Mouse (Mus musculus) gonadal fat pad, adult 2 months (tissue): Measurements from ENCODE around the gene Vwa5b1. TPM values are rescaled to one million over a fixed set of nuclear protein-coding genes. Genes with fewer than 3 reads are reported as not detected.

Experiments
- DNase-seq: peaks from one replicate; pipeline ENCODE4 v3.0.0-alpha.2; 2012; ENCODE audit warnings: low read depth
- polyA plus RNA-seq: library from polyadenylated mRNA; depleted of rRNA; stranded (reverse); fragments of >200 nt; gene quantifications from 2 replicates; pipeline ENCODE4 v1.2.3, GENCODE M21; 2012; rRNA removed

Gene Vwa5b1
- 0.04 and 0.25 TPM in 2 replicates for polyA plus RNA-seq

DNA sequence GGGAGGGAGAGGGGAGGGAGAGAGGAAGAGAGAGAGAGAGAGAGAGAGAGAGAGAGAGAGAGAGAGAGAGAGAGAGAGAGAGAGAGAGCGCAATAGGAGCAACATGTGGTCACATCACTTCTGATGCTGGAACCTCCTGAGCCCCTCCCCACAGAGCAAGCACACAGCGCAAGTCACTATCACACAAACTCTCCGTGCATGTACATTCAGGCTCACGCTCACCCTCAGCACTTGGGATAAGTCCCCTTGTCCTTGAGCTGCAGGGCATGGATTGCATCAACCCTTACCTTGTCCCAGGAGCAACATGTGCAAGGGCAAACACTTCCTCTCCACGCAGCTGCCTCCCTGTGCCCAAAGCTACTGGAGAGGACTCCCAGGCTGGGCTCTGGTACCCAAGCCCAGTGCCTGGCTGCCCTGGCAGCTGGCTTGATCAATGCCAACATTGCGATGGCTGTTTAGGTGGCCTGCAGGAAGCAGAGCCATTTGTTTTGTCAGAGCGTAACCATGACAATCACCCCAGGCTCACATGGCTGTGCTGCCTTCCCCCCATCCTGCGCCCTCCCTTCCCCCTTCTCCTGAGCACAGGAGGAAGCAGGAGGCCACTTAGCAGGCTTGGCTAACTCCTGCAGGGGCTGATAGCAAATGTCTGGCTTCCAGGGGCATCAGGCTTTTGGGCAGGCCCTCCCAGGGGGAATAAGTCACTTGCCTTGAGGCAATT is at the start of gene Vwa5b1:
Gene Vwa5b1, minus strand, starts transcription at position 457 of the 718 bp plus-strand sequence.
- no peak for DNase-seq

DNA sequence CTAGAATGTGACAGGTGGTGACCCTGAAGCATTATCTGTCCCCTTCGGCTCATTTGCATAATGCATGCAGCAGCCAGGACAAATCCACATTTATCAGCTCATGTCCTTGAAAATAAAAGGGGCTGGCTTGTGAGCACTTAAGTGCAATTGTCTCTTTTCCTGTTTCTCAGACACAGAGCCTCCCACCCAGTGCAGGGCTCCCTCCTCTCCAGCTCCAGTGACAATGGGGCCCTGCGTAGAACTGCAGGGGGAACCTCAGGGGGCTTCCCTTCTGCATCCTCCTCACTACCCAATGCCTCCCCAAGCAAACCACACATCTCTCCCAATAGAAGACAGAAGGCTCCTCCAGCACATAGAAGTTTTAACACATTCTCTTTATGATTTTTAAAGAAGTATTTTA is 47.1 kb upstream of the Vwa5b1 start:
- no peak for DNase-seq

DNA sequence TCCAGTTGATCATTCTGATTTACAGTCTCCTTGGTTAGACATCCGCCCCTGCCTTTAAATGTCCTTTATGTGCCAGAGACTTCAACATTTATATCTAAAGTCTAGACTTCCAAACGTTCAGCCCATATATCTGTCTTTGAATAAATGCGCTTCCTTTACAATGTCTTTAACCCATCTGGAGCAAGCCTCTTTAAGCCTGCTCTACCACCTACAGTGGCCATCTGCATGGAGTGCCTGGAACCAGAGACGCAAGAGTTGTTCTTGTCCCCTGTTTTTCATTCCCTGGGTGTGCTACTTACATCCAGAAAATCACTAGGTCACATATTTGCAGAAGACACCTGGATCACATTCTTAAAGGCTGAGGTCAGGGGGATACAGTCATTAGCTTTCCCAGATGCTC is 44.4 kb upstream of the Vwa5b1 start:
- DNase-seq, result no peak

DNA sequence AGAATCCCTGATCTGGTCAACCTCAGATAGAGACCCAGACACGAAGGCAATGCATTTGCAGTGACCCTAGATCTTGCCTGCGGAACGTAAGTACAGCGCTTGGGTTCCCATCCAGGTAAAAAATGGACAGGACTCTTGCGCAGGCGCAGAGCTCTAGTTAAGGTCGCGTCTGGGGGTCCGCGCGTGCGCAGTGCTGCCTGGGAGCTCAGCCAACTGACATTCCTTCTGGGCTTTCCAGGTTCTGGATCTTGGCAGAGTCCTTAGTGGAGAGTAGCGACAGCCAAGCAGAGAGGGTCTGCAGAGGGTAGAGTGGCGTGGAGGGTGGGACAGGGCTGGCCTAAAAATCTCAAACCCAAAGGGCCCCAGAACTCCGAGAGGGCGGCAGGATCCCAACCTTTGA is 41.9 kb upstream of the Vwa5b1 start:
- no peak for DNase-seq

DNA sequence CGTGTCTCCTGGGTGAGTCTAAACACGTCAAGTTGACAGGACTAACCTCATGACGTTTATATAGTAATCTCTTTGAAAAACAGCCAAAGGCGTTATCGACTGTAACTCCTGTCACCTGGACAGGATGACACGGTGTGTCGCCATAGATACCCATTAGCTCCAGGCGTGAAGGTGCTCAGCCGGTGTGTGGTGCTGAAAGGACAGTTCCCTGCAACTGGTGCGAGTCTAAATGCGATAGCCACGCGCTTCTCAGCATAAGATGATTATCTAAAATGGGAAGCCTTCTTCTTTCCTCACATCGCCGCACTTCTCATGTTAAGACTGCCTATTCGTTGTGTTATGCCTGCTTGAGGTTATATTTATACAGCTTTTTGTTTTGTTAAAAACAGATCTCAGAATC is 40.8 kb upstream of the Vwa5b1 start:
- no peak for DNase-seq

DNA sequence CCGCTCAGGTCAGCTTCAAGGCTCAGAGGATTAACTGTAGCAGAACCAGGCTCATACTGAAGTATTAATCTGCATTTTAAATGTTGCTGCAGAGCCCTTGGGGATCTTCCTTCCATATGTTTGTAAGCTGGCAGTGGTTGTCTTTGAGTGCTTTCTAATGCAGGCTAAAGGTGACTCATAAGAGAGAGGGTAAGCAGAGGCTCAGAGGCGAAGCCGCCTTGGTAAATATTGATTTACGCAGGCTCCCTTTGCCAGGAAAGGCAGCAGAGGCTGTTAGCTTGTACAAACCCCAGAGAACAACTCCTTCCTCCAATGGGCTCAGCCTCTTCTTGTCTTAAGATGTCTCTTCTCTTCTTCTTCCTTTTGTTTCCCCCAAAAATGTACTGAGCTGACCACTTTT is 36.5 kb upstream of the Vwa5b1 start:
- no peak for DNase-seq

DNA sequence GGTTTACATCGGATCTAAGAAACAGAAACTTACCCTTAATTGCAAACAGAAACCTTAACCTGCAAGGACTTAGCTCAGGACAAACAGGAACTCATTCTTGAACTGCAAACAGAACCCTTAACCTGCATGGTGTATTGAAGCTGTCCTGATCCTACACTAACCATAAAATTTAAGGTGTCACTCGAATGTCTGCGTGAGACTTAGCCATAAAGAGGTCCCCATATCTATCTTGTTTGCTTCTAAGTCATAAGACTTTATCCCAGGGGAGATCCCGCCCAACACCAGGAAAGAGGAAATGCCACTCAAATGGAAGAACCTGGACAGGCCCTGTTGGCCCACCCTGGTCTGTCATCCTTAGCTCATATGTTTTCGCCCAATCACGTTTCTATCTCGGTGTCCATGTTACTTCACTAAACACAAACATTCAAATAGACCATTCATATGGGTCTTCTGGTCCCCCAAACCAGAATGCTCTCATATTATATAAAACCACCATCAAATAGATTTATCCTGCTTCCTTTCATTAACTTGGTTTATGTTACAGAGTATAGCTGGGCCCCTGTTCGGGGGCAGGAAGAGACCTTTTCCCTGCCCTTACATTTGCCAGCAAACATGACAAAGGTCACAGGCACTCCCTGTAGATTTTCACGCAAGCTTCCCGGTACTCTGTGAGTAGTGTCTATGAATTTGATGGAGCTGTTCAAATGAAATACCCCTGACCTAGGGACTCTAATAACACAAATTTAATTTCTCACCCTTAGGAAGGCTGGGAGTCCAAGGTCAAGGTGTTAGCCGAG is 34.6 kb upstream of the Vwa5b1 start:
- DNase-seq, result no peak

DNA sequence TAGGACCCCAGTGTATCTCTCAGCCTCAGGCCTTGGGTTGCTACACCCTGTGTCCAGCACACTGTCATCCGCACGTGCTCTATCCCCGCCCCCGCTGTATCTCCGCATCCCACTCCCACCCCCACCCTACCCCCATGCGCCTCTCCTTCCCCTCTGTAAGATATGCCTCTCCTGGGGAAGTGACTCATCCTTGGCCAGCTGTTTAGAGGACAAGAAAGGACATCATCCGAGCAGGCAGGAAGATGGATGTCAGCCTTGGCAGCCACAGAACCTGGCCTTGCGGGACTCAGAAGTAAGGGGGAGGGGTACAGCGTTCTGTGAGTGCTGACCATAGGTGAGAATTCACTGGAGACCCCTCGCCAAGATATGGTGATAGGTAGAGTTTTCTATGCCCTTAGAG is 30.8 kb upstream of the Vwa5b1 start:
- DNase-seq, result no peak

DNA sequence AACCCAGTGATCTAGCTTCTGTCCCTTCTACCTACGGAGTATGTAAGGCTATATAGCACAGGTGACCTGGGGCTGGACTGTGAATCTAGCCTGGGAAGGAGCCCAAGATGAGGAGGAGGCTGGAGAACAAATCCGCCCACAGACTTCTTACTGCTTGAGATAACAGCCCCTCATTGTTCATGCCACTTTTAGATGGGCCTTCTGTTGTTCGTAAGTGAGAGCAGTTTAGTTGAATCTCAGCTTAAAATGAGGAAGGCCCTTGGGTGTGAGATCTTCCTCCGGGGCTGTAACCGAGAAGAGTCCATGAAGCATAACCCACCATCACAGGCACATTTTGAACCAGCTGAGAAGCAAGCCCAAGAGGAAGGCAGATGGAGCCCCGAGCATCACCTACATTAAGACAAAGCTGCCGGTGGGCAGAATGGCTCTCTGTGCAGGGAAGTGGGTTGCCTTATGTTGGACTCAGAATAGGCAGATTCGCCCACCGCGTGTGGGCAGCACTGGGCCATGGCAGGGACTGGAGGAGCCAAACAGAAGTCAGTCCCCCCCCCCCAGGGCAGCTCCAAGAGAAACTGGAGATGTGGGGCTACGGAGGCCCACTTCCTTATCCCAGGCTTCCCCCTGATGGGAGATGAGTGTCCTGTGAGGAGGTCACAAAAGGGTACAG is 24.4 kb upstream of the Vwa5b1 start:
- no peak for DNase-seq

DNA sequence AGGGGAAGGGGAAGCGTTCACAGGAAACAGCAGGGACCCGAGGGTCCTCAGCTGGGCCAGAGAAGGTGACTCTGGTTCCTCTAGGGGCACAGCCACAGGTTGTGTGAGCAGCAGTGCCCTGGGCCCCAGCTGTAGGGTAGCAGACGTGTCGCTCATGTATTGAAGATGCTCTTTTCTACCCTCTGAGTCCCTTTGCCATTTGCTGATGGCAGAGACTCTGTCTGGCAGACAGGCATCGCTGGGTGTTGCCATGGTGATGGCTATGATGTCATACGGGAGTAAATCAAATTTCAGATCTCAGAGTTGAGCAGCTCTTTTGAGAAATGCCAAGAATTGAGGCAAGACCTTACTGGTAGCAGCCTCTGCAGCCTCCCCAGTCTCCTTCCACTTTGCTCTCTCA is 17.4 kb upstream of the Vwa5b1 start:
- no peak for DNase-seq

DNA sequence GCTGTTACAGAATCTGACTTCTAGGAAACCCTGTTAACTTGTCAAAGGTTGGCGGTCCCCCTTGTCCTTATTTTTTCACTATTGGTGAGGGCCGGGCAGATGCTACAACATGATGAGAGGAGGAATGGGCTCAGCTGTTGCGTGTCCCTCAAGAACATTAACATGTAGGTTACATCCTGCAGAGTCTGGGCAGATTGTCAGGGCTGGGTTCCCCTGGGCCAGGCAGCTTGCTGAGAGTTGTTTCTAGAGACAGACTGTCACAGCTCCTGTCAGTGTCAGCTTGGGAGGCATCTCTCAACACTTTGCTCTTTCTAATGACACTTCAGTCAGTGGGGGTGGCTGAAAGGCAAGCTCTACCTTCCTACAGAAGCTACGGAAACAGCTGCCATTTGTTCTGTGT is 16.2 kb upstream of the Vwa5b1 start:
- DNase-seq, result no peak

DNA sequence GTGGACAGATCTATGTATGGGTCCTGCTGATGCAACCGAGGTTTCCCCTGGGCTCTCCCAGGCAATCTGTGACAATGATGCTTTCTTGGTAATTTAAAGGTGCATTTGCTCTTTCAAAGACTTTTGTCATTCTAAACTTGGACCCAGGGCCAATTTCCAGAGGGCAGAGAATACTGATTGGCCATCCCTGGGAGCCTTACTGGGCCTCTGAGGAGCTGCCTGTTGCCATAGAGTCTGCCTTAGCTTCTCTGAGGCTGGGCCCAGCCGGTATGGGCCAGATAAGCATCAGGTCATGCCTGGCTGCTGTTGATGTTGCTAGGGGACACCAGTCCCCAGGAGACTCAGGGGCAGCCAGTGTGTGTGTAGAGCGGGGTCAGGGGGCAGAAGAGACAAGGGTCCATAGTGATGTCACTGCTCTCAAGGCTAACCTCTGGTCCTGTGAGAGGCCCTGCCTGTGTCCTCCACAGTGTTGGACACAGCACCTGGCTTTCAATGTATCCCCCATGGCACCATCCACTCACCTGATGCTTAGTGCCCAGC is 12.5 kb upstream of the Vwa5b1 start:
- DNase-seq, result no peak

DNA sequence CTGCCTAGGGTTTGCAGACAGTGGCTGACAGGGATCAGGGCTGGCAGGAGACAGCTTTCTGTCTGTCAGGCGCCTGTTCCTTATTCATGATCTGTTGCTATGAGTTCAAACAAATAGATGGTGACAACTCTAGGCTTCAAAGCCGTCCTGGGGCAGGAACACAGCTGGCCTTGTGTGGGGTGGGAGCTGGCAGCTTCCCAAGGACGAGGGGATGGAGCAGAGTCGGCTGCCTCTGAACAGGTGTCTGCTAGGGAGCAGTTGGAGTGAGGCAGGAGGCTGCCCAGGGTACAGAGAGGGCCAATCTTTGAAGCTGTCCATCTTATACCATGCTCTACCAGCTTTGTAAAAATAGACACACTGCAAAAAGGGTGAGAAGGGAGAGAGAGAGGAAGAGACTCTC is 6.6 kb upstream of the Vwa5b1 start:
- no peak for DNase-seq

DNA sequence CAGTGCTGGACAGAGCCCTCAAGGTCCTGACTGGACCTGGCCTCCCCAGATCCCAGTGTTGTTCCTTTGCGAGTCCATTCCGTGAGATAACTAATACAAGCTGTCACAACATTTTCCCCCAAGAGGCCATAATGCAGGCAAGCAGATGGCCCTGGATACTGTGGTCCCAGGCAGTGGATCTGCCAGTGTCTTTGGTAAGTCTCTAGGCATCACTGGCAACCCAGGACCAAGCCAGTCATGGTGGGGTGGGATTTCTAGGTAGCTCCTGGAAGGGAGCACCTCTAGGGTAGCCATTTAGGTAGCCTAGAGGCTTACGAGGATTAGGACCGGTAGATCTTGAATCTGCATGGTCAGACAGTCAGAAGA is 445 bp upstream of the Vwa5b1 start:
- no peak for DNase-seq

DNA sequence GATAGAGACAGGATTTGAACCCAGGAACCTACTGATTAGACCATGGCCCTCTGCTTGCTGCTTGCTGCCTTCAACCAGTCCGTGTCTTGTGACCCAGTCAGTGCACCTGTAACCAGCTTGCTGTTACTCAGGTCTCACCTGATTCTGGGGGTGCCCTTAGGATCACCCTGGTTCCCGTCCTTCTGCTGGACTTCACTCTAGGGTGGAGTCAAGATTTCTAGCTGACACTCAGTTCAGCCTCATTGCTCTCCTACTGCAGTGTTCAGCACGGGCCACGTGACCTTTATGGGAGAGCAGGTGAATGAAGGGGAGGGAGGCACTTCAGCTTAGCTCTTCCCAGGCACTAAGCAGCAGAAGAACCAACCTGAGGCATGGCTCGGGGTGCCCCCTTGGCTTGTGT is 7.4 kb downstream of the Vwa5b1 start:
- DNase-seq, result no peak

DNA sequence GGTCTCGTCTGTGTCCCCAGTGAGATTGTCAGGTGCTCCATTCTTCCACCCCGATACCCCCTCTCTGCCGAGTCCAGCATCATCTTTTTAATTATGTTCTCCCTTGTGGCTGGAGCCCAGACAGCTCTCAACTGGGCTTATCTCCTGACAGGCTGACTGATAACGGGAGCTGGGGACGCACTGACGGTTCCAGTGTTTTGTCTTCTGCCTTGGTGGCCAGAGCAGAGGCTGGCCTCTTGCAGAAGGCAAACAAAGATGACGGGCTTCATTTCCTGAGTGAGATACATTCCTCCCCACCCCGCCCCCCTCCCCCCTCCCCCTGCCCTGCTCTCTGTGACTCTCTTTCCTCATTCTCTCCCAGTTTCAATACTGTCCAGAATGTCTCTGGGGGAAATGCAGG is 21.2 kb downstream of the Vwa5b1 start:
- DNase-seq, result no peak

DNA sequence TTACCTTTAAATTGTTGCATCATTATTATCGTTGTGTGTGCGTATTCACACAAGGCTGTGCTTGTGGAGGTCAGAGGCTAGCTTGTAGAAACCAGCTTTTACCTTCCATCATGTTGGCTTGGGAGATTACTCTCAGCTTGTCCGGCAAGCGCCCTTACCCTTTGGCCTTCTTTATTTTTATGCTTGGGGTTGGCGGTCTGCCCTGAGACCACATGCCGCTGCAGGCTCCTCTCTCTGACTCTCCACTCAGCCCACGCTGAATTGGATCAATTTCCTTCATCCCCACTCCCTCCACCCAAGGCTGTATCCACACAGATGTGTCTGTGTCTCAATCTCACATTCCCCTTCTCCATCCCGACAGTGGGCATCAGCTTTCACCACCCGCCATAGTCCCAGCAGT is 33.8 kb downstream of the Vwa5b1 start:
- DNase-seq, result no peak

DNA sequence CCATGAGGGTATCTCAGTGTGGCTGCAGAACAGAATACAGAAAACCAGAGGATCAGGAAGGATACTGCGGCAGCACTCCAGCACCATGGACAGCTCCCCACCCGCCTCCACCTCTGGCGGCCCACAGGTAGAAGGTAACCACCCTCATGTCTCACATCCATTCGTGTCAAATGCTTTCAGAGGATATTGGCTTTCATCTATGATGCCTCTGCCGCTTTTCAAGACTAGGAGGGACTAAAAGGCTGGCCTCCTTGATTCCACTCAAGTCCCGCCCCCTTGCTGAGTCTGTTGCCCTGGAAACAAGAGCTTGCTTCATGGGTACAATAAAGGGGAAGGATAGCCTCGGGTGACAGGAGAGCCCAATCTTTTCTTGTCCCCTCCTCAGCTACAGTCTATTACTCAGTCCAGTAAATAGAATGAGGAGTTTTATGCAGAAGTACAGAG is 37.8 kb downstream of the Vwa5b1 start:
- no peak for DNase-seq

DNA sequence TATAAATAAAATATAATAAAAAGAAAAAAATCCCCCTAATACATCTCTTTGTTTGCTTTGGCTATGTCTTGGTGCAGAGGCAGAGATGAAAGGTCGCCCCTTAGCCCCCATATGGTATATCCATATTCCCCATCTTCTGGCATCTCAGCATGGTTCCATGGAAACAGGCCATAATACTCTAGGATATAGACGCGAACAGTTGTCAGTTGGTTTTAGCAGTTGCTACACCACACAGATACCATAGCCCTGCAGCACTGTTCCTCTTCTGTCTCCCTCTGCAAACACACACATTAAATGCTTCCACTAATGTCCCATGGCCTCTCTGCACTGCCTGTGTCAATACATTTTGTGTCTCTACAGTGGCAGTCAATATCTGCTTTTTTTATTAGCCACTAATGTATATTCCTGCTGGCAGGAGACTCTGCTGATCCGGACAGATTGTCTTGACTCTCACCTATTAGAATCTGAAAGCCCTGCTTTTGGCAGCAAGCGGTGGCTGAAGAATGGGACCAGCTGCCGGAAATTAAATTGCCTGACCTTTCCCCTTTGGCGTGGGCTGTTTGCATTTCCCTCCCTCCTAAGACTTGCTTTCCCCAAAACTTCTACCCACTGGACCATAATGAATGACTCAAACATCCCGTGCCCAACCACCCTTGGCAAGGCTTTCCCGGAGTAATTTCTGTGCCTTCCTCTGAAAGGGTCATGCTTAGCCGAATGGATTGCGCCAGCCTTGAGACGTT is 39.1 kb downstream of the Vwa5b1 start:
- no peak for DNase-seq

DNA sequence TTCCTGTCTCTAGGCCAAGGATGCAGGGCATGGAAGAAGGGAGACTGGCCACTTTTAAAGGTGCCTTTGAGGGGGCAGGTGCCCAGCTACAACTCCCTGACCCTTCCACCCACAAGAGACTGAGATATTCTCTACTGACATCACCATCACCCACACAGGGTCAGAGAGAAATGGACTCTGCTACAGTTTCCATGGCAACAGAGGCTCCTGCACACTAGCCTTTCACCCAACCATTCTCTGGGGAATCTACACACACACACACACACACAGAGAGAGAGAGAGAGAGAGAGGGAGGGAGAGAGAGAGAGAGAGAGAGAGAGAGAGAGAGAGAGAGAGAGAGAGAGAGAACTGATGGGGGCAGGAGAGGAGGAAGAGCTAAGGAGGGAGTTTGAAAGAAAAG is 50.7 kb downstream of the Vwa5b1 start:
- no peak for DNase-seq

DNA sequence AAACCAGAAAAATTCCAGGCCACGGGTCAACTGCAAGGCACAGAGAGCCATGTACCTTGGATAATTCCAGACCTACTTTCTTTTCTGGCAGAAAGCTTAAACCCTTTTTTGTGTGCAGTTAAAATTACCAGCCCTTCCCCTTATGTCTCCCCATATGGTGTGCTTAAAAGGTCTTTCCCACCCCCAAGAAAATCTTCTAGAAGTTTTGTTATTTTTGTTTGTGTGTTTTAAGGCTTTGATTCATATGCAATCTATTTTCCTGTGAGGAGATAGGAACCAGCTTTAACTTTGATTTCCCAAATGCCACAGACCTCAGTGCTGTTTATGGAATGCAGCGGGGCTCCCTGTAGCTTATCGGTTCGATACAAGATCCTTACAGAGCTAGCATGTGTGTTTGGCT is 53.2 kb downstream of the Vwa5b1 start:
- no peak for DNase-seq

DNA sequence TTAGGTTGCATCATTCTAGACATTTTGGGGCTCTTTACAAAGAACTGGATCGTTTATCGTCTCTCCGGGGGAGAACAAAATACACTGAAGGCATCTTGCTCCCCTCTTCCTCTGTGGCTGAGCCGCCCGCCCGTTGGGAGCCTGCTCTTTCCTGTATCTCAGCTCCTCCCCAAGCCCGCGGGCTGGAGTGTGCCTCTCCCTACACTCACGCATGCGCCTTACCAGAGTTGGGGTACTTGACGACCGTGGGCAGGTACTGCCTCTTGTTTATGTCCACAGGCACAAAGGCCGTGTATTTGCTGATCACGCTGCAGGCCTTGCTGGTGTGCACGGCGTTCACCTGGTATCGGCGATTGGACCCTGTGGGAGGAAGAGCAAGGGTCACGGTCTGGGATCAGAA is 57.3 kb downstream of the Vwa5b1 start:
- DNase-seq, result no peak
